16 mouse cellular contexts compared by ENCODE assay signal in genomic region chrX:105767932-105768331, GRCm38 (mm10). TPM values are rescaled to one million over a fixed set of nuclear protein-coding genes. Genes with fewer than 3 reads are reported as not detected.
"Had no signal": no experiment of that assay in that cellular context is flagged by ENCODE, and none has a peak within 500 bp of the region (broad histone marks: within the 10 kb centered on the region; RNA-seq: fewer than 3 reads in every experiment).

No protein-coding gene starts in this region.

- DNase-seq: kidney, adult 2 months; kidney, postnatal 25 days; layer of hippocampus, adult 9-11 months; layer of hippocampus, postnatal 36 days; lung, adult 18-20 months; thymus, adult 18-20 months; thymus, postnatal 14 days had no signal

- H3K36me3 ChIP-seq: kidney, embryonic 15.5 days; limb, embryonic 12.5 days; midbrain, embryonic 12.5 days; neural tube, embryonic 12.5 days had no signal

- H3K27ac ChIP-seq: kidney, embryonic 15.5 days; limb, embryonic 12.5 days; liver, embryonic 14.5 days; midbrain, embryonic 12.5 days; neural tube, embryonic 12.5 days had no signal

- H3K4me2 ChIP-seq: kidney, embryonic 15.5 days; limb, embryonic 12.5 days; midbrain, embryonic 12.5 days; neural tube, embryonic 12.5 days had no signal

- H3K4me3 ChIP-seq: kidney, embryonic 15.5 days; limb, embryonic 12.5 days; midbrain, embryonic 12.5 days; neural tube, embryonic 12.5 days had no signal

- H3K4me1 ChIP-seq: neural tube, embryonic 12.5 days had no signal

- ATAC-seq: midbrain, embryonic 16.5 days had no signal

- H3K9me3 ChIP-seq: kidney, embryonic 15.5 days; limb, embryonic 12.5 days; midbrain, embryonic 12.5 days; neural tube, embryonic 12.5 days had no signal

- H3K9ac ChIP-seq: kidney, embryonic 15.5 days; limb, embryonic 12.5 days; liver, embryonic 14.5 days; midbrain, embryonic 12.5 days; neural tube, embryonic 12.5 days had no signal

RNA-seq across cellular contexts. Expression of gene Fgf16, which starts 3.9 kb away (rescaled TPM):
- total RNA-seq: liver, adult 2 months; megakaryocyte-erythroid progenitor cell, adult 5-6 weeks had no signal
- polyA plus RNA-seq: liver, adult 2 months; liver, embryonic 14.5 days; lung, embryonic 16.5 days; midbrain, embryonic 12.5 days; midbrain, embryonic 16.5 days; neural tube, embryonic 12.5 days had no signal
